Mouse (Mus musculus) heart, adult 8-10 months (tissue): ENCODE measurements around the gene S100pbp. TPM values are rescaled to one million over a fixed set of nuclear protein-coding genes. Genes with fewer than 3 reads are reported as not detected.

Source experiments
- DNase-seq: peaks from one replicate; pipeline ENCODE4 v3.0.0; 2022; ENCODE audit warnings: low spot score
- total RNA-seq, 4 experiments: library from RNA; stranded (reverse); gene quantifications; 2 replicates each; pipeline ENCODE4 v1.2.4; 2022

Gene S100pbp
- total RNA-seq = 10 to 100 TPM in 3 of 4 experiments, 1 to 10 TPM in 1; 8.2 to 15.2 (median 12.1) TPM

- DNase-seq = peak; percentile 96
Observed at GRCm38 (mm10) chr4:129189542-129190519, at the start of gene S100pbp, which contains the start of gene Yars. TSS of gene S100pbp (minus strand) at chr4:129189727. TSS of gene Yars (plus strand) at chr4:129189760.

DNA sequence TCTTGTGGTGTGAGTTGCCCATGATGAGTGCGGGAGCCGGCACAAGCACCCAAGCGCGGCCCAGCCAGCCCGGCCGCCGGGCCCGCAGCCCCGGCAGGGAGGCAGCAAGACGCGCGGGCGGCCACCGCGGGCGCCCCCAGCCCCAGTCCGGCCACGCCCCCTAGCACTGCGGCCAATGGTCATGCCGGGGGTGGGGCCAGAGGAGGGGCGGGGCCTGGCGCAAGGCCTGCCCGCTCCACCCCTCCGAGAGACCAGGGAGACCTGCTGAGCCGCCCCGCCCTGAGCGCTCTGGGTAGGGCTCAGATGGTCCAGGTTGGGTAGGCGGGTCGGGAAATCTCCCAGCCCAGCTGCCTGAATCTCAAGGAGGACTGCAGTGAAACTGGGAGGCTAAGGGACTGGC is 49.5 kb upstream of the S100pbp start:
- no peak for DNase-seq

GRCm38 (mm10) chr4:129238579-129239016 is 49.1 kb upstream of the S100pbp start:
- DNase-seq = no peak

DNA sequence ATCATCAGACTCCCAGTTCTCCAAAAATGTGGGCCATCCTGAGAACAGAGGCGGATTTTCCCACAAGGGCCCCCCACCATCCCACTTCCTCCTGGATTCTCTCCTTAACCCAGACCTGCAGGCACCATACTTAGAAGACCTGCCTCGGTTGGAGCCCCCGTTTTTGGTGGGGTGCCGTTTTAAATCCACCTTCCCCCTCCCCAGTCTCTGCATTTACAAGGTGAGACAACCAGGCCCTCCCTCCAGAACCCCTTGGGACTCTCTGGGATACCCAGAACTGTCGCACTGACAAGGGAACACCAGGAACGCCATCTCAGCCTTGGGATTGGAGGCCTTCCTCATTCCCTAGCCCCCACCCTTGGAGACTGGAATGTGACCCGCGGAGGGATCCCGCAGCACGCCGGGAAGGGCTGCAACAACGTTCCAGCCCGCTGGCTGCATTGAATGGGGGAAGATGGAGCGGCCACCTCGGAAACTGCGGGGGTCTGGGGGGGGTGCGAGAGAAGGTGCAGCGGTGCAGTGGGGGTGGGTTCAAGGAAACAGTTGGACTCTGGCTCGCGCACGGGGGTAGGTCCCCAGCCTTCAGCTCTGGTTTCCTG is 48.4 kb upstream of the S100pbp start:
- DNase-seq = no peak

DNA sequence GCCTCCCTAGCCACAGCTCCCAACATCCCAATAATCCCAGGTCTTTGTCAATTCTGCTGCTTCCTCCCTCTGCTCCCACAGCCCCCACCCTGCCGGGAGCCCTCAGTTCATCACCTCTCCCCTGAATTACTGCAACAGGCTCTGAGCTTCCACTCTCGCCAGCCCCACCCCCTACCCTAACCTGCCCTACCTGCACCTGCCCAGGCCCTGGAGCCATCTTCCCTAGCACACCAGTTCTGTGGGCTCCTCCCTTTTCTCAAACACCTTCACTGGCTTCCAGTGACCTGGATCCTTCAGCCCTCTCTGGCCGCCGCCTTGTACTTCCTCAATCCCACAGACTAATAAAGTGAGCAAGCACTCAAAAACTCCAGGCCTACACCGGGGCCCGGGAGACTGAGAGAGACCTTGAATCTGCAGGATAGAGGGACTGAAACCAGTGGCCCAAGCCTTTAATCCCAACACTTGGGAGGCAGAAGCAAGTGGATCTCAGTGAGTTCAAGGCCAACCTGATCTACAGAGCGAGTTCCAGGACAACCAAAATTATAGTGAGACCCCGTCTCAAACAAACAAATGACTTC is 46.8 kb upstream of the S100pbp start:
- no peak for DNase-seq

DNA sequence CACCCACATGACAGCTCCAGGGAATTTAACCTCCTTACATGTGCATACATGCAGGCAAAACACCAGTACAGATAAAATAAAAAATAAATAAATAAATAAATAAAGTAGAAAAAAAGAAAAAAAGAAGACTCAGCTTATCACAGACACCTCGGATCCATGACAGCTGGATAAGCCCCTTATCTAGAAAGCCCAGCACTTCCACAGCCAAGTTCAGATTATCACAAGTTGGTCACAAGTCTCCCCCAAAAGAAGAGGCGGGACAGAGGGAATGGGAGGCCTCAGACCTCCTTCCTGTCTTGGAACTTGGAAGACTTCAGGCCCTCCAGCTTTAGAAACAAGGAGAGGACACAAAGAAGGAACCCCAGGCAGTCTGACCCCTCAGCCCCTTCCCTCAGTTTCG is 45.6 kb upstream of the S100pbp start:
- no peak for DNase-seq

- no peak for DNase-seq
Observed at GRCm38 (mm10) chr4:129234488-129234887, 45.0 kb upstream of the S100pbp start.

- DNase-seq = no peak
Observed at GRCm38 (mm10) chr4:129232561-129233360, 43.2 kb upstream of the S100pbp start.

DNA sequence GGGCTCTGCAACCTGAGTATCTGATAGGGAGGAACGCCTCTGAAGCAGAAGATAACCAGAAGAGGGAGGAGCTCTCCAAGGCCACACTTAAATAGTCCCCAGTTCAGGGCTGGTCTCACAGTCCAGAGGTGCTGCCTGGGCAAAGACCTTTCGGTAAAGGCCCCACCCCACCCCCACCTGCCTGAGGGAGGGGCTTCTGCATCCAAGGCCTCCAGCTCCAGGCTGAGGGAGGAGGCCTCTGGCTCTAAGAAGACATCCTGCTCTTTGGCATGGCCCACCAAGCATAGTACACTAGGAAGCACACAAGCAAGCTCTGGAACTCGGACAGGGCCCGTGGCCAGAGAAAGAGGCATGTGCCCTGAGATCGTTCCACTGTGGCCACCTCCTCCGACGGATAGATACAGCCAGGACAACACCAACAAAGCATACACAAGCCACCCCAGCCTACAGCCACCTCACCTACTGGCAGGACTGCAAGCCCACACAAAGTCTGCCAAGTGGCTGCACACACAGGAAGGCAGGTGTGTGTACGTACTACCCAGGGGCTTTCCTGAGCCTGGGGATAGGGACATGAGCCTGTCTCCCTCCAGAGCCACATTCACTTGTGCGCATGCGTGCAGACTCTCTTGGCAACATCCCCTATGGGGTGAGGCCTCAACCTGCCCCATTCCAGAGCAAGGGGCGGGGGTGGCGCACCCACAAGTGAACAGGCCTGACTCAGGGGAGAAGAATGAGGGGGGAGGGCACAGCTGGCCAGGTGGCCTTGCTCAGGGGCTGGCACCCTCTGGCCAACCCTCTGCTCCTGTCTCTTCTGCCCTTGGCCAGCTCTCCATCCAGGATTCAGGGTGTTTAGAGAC is 42.3 kb upstream of the S100pbp start:
- DNase-seq = no peak

- DNase-seq = no peak
Observed at GRCm38 (mm10) chr4:129230926-129231325, 41.4 kb upstream of the S100pbp start.

DNA sequence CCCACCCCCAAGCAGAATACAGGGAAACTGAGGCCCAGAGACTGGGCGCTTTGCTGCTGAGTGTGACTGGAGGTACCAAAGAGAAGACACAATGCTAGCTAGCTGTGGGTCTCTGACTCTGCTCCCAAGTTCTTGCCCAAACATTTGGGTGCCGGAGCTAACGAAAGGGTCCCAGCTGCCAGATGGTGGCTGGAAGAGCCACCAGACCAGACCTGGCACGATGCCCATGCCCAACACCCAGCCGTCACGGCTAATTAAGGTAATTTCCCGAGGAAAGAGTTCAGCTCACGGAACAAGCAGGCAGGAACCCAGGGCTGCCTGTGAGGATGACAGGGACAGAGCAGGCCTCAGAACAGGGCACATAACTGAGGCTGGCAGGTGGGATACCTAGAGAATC is 38.5 kb upstream of the S100pbp start:
- no peak for DNase-seq

DNA sequence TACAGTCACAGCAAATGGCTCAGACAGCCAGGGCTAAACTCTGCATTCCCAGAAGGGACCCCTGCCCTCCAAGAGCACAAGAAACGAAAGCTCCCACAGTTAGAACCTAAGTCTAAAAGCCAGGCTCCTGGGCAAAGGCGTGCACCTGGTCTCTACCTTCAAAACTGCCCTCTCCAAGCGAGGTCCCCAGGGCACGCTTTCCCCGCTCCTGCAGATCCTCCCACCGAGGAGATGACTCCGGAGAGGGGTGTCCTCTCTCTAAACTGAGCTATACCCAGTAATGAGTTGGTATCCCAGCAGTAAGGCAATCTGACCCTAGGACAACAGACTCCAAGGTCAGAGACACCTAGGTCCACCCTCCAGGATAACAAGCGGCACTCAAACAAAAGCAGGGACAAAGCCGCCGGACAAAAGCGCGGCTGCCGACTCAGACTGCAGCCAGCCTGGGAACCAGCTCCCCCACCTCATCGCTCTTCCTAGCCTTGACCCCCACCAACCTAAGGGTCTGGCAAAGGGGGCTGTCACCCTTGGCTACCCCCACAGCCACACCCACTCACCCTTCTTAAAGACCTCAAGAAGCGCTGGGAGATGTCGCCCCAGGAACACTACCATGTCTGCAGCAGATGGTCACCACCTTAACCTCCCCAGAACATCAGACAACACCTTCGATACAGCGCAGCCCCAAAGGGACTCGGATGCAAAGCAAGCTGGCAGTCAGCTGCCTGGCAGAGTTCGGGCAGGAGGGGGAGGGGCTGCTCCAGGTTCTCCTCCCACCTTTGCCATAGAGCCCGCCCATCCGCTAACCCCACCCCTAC is 37.9 kb upstream of the S100pbp start:
- DNase-seq = no peak

GRCm38 (mm10) chr4:129226441-129226963 is 37.0 kb upstream of the S100pbp start:
- no peak for DNase-seq

- no peak for DNase-seq
Observed at GRCm38 (mm10) chr4:129225315-129225714, 35.8 kb upstream of the S100pbp start.

DNA sequence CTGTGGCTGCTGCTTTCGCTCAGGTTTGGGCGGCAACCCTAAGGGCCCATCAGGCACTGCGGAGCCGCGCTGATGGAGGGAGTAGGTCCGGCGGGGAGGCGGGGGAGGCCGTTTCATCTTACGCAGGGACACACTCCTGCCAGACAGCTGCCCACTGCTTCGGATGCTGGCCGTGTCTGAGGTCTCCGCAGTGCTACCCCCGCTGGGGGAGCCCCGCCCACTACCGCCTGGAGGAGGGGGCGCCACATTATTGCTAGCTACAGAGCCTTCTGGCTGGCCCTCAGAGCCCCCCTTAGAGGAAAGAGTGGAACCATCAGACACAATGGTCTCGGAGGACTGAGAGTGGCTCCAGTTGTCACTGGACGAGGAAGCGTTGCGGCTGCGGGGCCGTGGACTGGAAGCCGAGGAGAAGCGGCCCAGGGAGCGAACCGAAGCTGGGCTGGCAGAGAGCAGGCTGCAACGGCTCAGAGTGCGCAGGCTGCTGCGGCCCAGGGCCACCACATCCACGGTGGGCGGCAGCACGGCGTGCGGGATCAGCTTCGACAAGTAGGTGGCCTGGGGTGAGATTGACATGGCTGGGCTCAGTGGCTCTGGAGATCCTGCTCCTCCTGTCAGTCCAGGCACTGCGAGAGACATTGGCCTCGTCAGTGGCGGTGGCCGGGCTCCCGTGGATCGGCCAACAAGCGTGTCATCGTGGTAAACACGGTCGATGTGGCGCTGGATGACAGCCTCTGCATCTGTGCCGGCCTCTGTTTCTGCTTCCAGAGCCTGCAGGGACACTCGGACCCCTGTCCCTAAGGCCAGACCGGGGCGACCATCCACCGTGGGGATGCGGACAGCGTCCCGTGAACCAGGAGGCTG is 34.1 kb upstream of the S100pbp start:
- no peak for DNase-seq

DNA sequence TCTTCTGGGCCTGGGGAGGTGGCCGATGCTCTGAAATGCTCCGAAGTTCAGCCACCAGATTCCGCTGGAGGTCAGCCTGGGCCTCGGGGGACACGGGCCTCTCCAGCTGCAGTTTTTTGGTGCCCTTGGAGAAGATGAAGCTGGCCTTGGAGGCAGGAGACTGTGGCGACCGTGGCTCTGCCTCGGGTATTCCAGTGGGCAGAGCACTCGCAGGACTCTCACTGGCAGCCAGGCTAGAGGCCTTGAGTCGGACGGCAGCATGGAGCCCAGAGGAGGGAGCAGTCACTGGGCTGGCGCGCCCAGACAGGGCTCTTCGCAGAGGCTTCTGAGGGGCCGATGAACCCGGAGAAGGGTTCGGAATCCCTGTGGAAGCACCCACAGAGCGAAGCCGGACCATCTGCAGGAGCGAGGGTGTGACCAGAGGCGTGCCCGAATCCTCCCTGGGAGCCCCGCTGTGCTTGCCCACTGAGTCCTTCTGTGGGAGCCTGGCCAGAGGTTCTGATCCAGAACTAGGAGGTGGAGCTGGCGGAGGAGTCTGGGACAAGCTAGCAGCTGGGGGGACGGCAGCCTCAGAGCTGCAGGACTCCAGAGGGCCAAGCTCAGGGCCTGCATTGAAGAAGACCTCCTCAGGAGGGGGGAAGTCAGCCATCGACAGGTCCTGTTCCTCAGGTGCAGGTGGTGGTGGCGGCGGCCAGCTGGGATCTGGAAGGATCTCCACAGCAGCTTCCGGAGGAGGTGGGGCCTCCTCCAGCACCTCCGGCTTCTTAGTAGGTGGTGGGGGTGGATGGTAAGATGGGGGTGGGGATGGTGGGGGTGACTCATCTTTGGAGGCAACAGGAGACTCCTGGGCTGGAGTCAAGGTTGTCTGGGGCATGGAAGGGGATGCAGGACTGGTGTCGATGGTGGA is 32.7 kb upstream of the S100pbp start:
- peak; percentile 35 for DNase-seq
